ENCODE assay signal across 6 mouse cellular contexts in genomic region chr12:81160425-81160824, GRCm38 (mm10).
"Had no signal": no experiment of that assay in that cellular context is flagged by ENCODE, and none has a peak within 500 bp of the region (broad histone marks: within the 10 kb centered on the region; RNA-seq: fewer than 3 reads in every experiment).

No protein-coding gene starts in this region.

- DNase-seq: liver, embryonic 13.5 days; lung, adult 18-20 months; lung, adult 2 months; lung, postnatal 10 days; lung, postnatal 36 days; lung, postnatal 4 days had no signal
